Mouse (Mus musculus): ENCODE measurements around the gene Myo1b.

DNA sequence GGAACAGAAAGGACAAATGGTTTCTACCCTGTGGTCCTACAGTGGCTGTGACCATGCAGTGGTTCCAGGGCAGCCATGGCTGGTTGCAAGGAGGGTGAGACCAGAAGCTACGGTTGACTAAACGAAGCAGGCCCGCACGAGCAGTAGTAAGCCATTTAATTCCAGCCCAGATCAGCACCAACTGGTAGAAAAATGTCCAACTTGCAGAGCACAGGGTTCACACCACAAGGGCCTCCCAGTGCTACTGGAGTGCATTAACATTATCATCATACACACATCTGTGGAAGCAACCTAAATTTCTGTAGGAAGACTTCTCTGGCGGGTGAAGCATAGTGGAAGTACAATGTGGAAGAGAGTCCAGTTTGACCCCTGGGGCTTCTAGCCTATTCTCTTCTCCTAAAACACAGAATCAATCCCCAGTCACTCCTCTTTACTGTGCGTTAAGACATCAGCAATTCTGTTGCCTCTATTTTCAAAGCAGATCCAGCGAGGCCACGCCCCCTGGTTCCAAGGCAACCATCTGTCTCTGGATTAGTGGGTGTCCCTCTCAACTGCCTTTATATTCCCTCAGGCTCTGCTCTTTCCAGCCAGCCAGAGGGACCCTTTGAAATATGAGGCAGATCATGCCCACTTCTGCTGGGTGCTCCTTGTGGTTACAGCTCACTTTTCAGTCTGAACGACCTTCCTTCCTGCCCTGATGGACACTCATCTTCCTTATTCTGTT, 120.1 kb downstream of the Myo1b start:
- TF ChIP-seq POLR2A (IDR thresholded peaks at IDR 0.05; ENCODE audit: control insufficient read depth in 1 of 2, insufficient read depth in 1 of 2, low read depth in 1 of 2, low read length in 2 of 2, poor library complexity in 1 of 2) (no peak), RCOR1 (IDR thresholded peaks at IDR 0.05; ENCODE audit: low read depth, low read length) (no peak), ZMIZ1 (IDR thresholded peaks at IDR 0.05; ENCODE audit: low read depth, low read length) (no peak)

All from MEL (cell line).